Mouse (Mus musculus) E14TG2a.4 (cell line): ENCODE measurements at regions not wholly inside any gene's neighbourhood (a gene's known extent, or its start where the extent isn't known, plus 50 kb on each side); places are given as distances from the start of the nearest gene placed in this dataset.

Experiments
- H3K27me3 ChIP-seq: 2 replicates; pipeline ENCODE4 v1.6.1; 2014; ENCODE audit warnings: low read length, control low read depth; ENCODE audit not compliant: insufficient read depth
- H3K36me3 ChIP-seq: 2 replicates; pipeline ENCODE4 v1.6.1; 2014; ENCODE audit warnings: low read length, control low read depth; ENCODE audit not compliant: insufficient read depth
- H3K4me1 ChIP-seq: replicated peaks from 2 replicates; pipeline ENCODE4 v1.6.1; 2014; ENCODE audit warnings: low read depth, low read length, control low read depth
- H3K4me3 ChIP-seq: replicated peaks from 2 replicates; pipeline ENCODE4 v1.5.1; 2014; ENCODE audit warnings: mild to moderate bottlenecking, low read length
- H3K9me3 ChIP-seq: 2 replicates; pipeline ENCODE4 v1.6.1; 2014; ENCODE audit warnings: low read length, control low read depth
- CTCF ChIP-seq: conservative IDR thresholded peaks from 2 replicates; pipeline ENCODE4 v1.5.1; 2014; ENCODE audit warnings: low read length
- NANOG ChIP-seq: IDR thresholded peaks from 2 replicates; pipeline ENCODE4 v1.6.1; 2014; ENCODE audit warnings: borderline replicate concordance, low read length, mixed read lengths
- POU5F1 ChIP-seq: IDR thresholded peaks from 2 replicates; pipeline ENCODE4 v1.6.1; 2014; ENCODE audit warnings: low read length, borderline replicate concordance

DNA sequence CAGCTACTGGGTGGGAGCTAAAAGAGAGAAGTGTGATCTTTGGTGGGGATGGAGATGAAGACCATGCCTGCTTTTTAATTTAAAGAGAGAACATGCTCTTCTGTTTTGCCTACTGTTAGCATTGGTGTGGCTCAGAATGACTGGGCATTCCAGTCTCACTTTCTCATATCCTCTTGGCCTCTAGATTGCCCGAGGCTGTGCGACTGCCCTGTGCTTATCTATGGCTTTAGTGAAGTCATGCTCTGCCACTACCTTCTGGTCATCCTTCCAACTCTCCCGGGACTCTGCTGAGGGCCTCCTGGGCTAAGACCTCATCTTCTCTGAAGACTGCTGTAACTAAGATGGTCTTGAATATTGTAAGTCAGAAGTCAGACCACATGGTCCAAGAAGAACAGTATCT, 147.5 kb upstream of the Dusp10 start:
- no peak for TF ChIP-seq NANOG
- TF ChIP-seq CTCF, result no peak
- TF ChIP-seq POU5F1, result no peak
- no peaks in the 10 kb centered on the region for H3K36me3 ChIP-seq
- no peaks in the 10 kb centered on the region for H3K9me3 ChIP-seq
- H3K27me3 ChIP-seq, result no peaks in the 10 kb centered on the region
- H3K4me1 ChIP-seq, result no peaks in the 10 kb centered on the region
- no peak overlapping the region for H3K4me3 ChIP-seq

DNA sequence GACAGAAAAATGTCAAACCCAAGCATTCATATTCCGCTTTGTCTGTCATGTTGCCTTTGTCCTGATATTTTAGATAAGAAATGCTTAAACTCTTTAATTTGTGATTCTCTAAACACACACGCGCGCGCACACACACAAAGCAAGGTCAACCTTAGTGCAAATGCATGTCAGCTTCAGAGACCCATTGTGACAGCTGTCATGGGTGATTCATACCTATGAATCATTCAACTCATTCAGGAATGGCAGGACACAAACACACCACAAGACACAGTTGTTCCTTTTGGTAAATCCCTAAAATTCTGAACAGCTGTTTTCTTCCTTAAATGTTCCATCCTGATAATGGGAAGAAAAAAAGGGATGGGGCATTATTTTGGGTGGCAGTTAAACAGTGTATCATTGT, 144.1 kb upstream of the Dusp10 start:
- Histone ChIP-seq H3K4me1 (no peaks in the 10 kb centered on the region), H3K9me3 (no peaks in the 10 kb centered on the region), H3K4me3 (no peak overlapping the region), H3K27me3 (no peaks in the 10 kb centered on the region), H3K36me3 (no peaks in the 10 kb centered on the region)
- TF ChIP-seq POU5F1 (no peak), NANOG (no peak), CTCF (no peak)

DNA sequence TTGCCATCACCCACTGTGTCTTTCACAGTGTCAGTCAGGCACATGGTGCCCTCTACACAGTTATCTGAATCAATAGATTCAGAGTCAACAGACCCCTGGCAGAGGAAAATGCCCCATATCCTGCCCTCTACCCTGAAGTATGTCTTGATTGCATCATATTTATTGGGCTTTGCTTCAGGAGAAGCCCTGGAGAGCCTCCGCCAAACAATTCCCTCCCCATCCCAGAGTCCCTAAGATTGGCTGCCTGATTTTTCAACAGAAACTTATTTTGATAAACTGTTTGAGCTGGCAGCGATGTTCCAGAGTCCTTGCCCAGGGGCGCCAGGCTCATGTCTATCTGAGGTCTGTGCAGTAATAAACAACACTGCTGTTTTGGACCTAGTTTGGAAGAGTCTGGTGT, 117.2 kb upstream of the Dusp10 start:
- no peak for TF ChIP-seq CTCF
- TF ChIP-seq NANOG, result no peak
- TF ChIP-seq POU5F1, result no peak
- H3K9me3 ChIP-seq, result no peaks in the 10 kb centered on the region
- no peaks in the 10 kb centered on the region for H3K36me3 ChIP-seq
- no peak overlapping the region for H3K4me3 ChIP-seq
- no peaks in the 10 kb centered on the region for H3K4me1 ChIP-seq
- no peaks in the 10 kb centered on the region for H3K27me3 ChIP-seq

DNA sequence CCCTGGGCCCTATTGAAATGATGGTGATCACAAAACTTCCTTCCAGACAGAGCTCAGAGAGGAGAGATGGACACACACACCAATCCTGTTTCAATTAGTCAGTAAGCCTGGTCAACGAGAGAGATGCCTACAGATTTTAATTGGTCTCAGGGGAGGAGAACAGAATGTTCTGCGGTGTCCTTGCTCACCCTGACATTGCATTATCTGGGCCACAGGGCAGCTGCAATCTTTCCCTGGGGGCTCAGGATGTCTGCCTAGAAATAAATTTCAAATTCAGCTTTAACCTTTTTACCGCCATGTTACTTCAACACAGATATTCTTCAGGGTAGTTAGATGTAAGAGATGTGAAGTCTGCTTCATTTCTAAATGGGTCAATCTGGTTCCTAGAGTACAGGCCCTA, 115.0 kb upstream of the Dusp10 start:
- Histone ChIP-seq H3K9me3 (0 out of 2 replicates have a peak, but pooled peaks cover under 1% of the 10 kb centered on the region), H3K27me3 (no peaks in the 10 kb centered on the region), H3K4me3 (no peak overlapping the region), H3K4me1 (no peaks in the 10 kb centered on the region), H3K36me3 (no peaks in the 10 kb centered on the region)
- TF ChIP-seq POU5F1, result no peak
- no peak for TF ChIP-seq CTCF
- TF ChIP-seq NANOG, result no peak

DNA sequence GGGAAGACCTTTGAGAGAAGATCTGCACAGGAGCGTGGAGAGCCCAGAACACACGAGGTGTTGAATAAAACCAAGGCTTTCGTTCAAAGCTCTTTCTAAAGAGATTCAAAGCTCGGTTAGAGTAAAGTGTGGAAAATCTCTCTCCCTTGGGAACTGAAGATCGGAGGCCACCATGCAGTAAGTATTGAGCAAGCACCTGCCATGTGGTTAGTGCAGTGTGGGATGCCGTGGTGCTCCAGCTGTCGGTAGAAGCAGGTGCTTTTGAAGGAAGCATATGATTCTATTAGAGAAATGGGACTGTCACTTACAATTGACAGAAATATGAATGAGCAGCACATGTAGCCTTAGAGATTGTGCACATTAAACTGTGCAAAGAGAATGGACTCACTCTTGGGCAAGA, 108.5 kb upstream of the Dusp10 start:
- TF ChIP-seq CTCF, result no peak
- no peak for TF ChIP-seq NANOG
- TF ChIP-seq POU5F1, result no peak
- no peaks in the 10 kb centered on the region for H3K4me1 ChIP-seq
- no peaks in the 10 kb centered on the region for H3K27me3 ChIP-seq
- H3K4me3 ChIP-seq, result no peak overlapping the region
- 0 out of 2 replicates have a peak, but pooled peaks cover 7% of the 10 kb centered on the region for H3K9me3 ChIP-seq
- H3K36me3 ChIP-seq, result no peaks in the 10 kb centered on the region

DNA sequence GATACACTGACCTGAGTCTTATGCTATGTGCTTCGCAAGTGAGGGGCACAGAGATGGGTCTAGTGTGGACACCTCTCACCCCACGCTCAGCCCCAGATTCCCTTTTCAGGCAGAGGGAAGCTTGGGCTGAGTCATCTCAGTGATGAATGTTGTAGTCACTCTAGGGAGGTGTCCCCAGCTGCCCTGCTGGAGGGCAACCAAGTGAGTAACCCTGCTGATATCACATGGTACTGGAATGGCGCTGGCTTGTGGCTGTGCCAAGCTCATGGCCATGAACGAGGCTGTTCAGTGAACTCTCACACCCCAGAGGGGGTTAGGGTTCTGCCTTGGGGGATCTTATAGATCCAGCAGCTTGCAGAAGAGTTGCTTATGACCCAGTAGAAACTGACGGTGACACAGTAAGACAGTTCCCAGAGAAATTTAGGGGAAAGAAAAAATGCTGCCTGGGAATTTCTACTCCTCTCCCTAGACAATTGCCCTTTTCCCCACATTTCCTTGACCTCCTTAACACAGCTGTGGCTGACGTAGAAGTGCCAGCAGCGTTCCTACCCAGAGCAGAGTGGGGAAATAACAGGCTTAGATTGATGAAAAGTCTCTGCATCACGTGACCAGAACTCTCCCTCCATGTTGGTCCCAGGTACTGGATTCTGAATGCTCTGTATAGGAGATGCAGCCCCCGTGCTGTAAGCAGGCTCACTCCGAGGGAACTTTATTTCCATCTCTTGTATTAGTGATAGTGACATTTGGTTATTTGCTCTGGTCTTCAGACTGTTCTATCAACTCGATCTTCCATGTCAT, 107.6 kb upstream of the Dusp10 start:
- no peaks in the 10 kb centered on the region for H3K4me1 ChIP-seq
- TF ChIP-seq POU5F1 (no peak), NANOG (no peak), CTCF (no peak)
- H3K4me3 ChIP-seq, result no peak overlapping the region

DNA sequence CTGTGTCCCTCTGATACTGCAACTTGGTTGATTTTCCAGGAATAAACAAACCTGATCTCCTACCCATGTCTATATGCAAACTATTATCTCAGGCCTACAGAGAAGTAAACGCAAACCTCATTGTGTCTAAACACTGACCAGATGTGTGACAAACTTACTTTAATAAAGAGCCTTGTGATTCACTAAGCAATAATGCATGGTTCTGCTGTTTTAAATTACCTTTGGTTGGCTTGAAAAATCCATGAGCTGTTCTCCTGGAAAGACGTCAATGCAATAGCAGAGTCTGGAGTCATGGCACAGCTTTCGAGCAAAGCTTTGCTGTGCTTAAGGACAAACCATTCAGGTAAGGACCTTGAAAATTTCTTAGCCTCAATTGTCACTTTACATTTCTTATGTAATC, 95.4 kb upstream of the Dusp10 start:
- H3K9me3 ChIP-seq, result 0 out of 2 replicates have a peak, but pooled peaks cover 5% of the 10 kb centered on the region
- H3K4me3 ChIP-seq, result no peak overlapping the region
- no peaks in the 10 kb centered on the region for H3K4me1 ChIP-seq
- TF ChIP-seq POU5F1, result no peak
- TF ChIP-seq CTCF, result no peak
- TF ChIP-seq NANOG, result no peak
- no peaks in the 10 kb centered on the region for H3K27me3 ChIP-seq
- H3K36me3 ChIP-seq, result no peaks in the 10 kb centered on the region

More for the DNA sequence above, 107.6 kb upstream of the Dusp10 start:
- H3K36me3 ChIP-seq, result no peaks in the 10 kb centered on the region
- 0 out of 2 replicates have a peak, but pooled peaks cover 7% of the 10 kb centered on the region for H3K9me3 ChIP-seq
- no peaks in the 10 kb centered on the region for H3K27me3 ChIP-seq

DNA sequence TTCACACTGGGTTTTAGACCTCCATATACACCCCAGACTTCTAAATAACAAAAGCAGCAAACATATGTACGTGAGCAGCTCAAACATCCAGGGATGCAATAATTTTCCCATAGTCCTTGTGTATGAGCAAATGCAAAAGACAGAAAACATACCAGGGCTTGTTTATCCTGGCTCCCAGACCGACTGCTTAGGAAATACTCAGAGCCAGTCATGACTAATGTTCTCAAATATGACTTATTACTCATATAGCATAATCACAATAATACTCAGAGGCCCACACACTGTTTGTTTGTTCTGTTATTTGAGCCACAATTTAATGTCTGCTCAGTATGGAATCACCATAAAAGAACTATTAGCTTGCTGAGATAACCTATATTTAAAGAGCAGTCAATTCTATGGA, 91.8 kb upstream of the Dusp10 start:
- no peaks in the 10 kb centered on the region for H3K4me1 ChIP-seq
- H3K9me3 ChIP-seq, result 0 out of 2 replicates have a peak, but pooled peaks cover 5% of the 10 kb centered on the region
- no peak overlapping the region for H3K4me3 ChIP-seq
- H3K27me3 ChIP-seq, result no peaks in the 10 kb centered on the region
- H3K36me3 ChIP-seq, result no peaks in the 10 kb centered on the region
- TF ChIP-seq POU5F1 (no peak), NANOG (no peak), CTCF (no peak)
